Comparison of ENCODE assay signal across 9 mouse cellular contexts in genomic region chr19:29523230-29523582, GRCm38 (mm10). TPM values are rescaled to one million over a fixed set of nuclear protein-coding genes. Genes with fewer than 3 reads are reported as not detected.
DNase-seq lines count a peak whose midpoint lies in the region; ATAC-seq lines count a peak whose summit lies in the region.
"Had no signal": no experiment of that assay in that cellular context is flagged by ENCODE, and none has a peak within 500 bp of the region (broad histone marks: within the 10 kb centered on the region; RNA-seq: fewer than 3 reads in every experiment).

No protein-coding gene starts in this region.

- peak overlapping the region; percentile 74 for H3K4me3 ChIP-seq in heart, embryonic 10.5 days
- H3K4me3 ChIP-seq in heart, embryonic 14.5 days (ENCODE audit: control insufficient read depth in 1 of 2, insufficient read depth in 1 of 2, low read depth in 1 of 2, low read length in 2 of 2), result peak overlapping the region; percentile 69 to 91
- peak overlapping the region; percentile 80 for H3K4me3 ChIP-seq in liver, embryonic 16.5 days (ENCODE audit: low read depth, low read length)

- H3K27ac ChIP-seq in heart, embryonic 10.5 days, result peak overlapping the region; percentile 98
- H3K27ac ChIP-seq in heart, embryonic 14.5 days (replicated peaks in 1 of 2; ENCODE audit: control insufficient read depth in 1 of 2, insufficient read depth in 1 of 2, low read depth in 2 of 2, low read length in 2 of 2), result peak overlapping the region; percentile 34 to 96; a peak in 3 of 4 replicates
- no peak overlapping the region; the same call in 1 of the 2 replicates for H3K27ac ChIP-seq in liver, embryonic 16.5 days (ENCODE audit: low read length)

- no peak for DNase-seq in heart, embryonic 10.5 days (ENCODE audit: low spot score)
- DNase-seq in heart, adult 9 months (ENCODE audit: low spot score in 2 of 2), result no peak
- DNase-seq in MEL-GATA-1-ER (ENCODE audit: extremely low read depth, low read depth), result peak; percentile 56
- DNase-seq in layer of hippocampus, postnatal 14 days (ENCODE audit: low spot score in 2 of 2), result no peak
- no peak for DNase-seq in cerebellum, postnatal 36 days
- DNase-seq in layer of hippocampus, adult 9-10 months (ENCODE audit: low spot score), result no peak

- under 1% methylated on average over 9 of the region's 9 CpGs for WGBS in heart, embryonic 10.5 days
- WGBS in heart, embryonic 14.5 days, result 1% methylated on average over 9 of the region's 9 CpGs
- WGBS in liver, embryonic 16.5 days (ENCODE audit: insufficient replicate concordance), result 2% methylated on average over 9 of the region's 9 CpGs

- H3K27me3 ChIP-seq in heart, embryonic 10.5 days (ENCODE audit: insufficient read depth, poor library complexity, severe bottlenecking), result no peaks in the 10 kb centered on the region
- no peaks in the 10 kb centered on the region for H3K27me3 ChIP-seq in heart, embryonic 14.5 days (ENCODE audit: control insufficient read depth, insufficient read depth, low read length)
- no peaks in the 10 kb centered on the region for H3K27me3 ChIP-seq in liver, embryonic 16.5 days (ENCODE audit: control insufficient read depth, insufficient read depth, low read depth, low read length)
- H3K27me3 ChIP-seq: Patski had no signal

- H3K9me3 ChIP-seq in heart, embryonic 10.5 days, result no peaks in the 10 kb centered on the region
- no peaks in the 10 kb centered on the region for H3K9me3 ChIP-seq in heart, embryonic 14.5 days (ENCODE audit: control insufficient read depth, low read length)
- H3K9me3 ChIP-seq in liver, embryonic 16.5 days (replicated peaks; ENCODE audit: control insufficient read depth, low read length), result no peaks in the 10 kb centered on the region

- ATAC-seq in heart, embryonic 14.5 days (ENCODE audit: insufficient number of reproducible peaks, insufficient read depth, low FRiP score, low read depth), result no peak
- ATAC-seq in liver, embryonic 16.5 days (ENCODE audit: low read depth), result no peak

- H3K4me2 ChIP-seq in heart, embryonic 14.5 days (ENCODE audit: low read length), result peak overlapping the region; percentile 88
- H3K4me2 ChIP-seq in liver, embryonic 16.5 days (ENCODE audit: low read depth, low read length), result peak overlapping the region; percentile 93

- H3K9ac ChIP-seq in heart, embryonic 14.5 days (ENCODE audit: low read length), result peak overlapping the region; percentile 95
- peak overlapping the region; percentile 82 for H3K9ac ChIP-seq in liver, embryonic 16.5 days (ENCODE audit: low read depth, low read length)

- peaks cover 7% of the 10 kb centered on the region; the same call in 1 of the 2 replicates for H3K4me1 ChIP-seq in heart, embryonic 10.5 days
- peaks cover 0 to 16% of the 10 kb centered on the region in 2 experiments; a peak in 3 of 4 replicates for H3K4me1 ChIP-seq in heart, embryonic 14.5 days (ENCODE audit: control insufficient read depth in 2 of 2, insufficient read depth in 2 of 2, low read length in 2 of 2)
- peaks cover 11% of the 10 kb centered on the region for H3K4me1 ChIP-seq in liver, embryonic 16.5 days (ENCODE audit: control insufficient read depth, low read depth, low read length)

- no peaks in the 10 kb centered on the region for H3K36me3 ChIP-seq in heart, embryonic 10.5 days
- peaks cover 4% of the 10 kb centered on the region; the same call in 1 of the 2 replicates for H3K36me3 ChIP-seq in heart, embryonic 14.5 days (ENCODE audit: control insufficient read depth, insufficient read depth, low read length)
- no peaks in the 10 kb centered on the region for H3K36me3 ChIP-seq in liver, embryonic 16.5 days (ENCODE audit: control insufficient read depth, insufficient read depth)

RNA-seq across cellular contexts. Expression of gene Ric1, which starts 1.1 kb away (rescaled TPM):
- 6.6 and 8.9 TPM in 2 replicates for polyA plus RNA-seq in heart, embryonic 10.5 days (2016; fragmentation: Nextera tagmentation; extraction: Ambion mirVana)
- 8.3 and 9.7 TPM in 2 replicates for polyA plus RNA-seq in heart, embryonic 14.5 days (2014; fragmentation: Nextera tagmentation; extraction: Ambion mirVana)
- 3.2 and 3.6 TPM in 2 replicates for polyA plus RNA-seq in liver, embryonic 16.5 days (2015; fragmentation: Nextera tagmentation; extraction: Ambion mirVana)
- 10 to 100 TPM; 45.4 to 46.1 TPM for total RNA-seq in layer of hippocampus, postnatal 14 days (2021)
